Mouse (Mus musculus): ENCODE data around the gene Atp6v1a. TPM values are rescaled to one million over a fixed set of nuclear protein-coding genes. Genes with fewer than 3 reads are reported as not detected.
A peak's percentile ranks its signal among the peaks of the same experiment; 100 is the strongest.

The Atp6v1a gene
- polyA plus RNA-seq, 1 experiment from 2014 or later: 22.6 TPM

DNA sequence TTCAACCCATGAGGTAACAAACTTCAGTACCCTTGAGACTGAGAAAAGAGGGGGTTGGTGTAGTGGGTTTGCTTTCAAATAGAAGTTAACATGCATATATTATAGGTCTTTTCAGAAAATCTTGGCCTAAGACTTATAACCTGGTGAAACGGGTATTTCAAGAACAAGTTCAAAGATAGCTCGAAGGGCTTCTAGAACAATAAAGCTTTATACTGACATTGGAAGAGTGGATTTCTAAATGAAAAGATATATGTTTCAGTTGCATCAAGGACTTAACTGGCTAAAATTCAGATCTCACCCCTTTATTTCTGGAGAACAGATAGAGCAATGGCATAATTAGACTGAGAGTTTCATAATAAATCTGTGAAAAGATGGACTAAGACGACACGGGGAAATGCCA lies 29.5 kb upstream of the Atp6v1a start:
- Histone ChIP-seq H3K27me3 (ENCODE audit: insufficient read depth, low read length) (no peaks in the 10 kb centered on the region), H3K4me1 (ENCODE audit: insufficient read depth) (peaks cover 4% of the 10 kb centered on the region), H3K27ac (ENCODE audit: low read depth) (no peak overlapping the region), H3K4me2 (ENCODE audit: low read depth, low read length) (no peak overlapping the region), H3K36me3 (replicated peaks; ENCODE audit: insufficient read depth, low read length) (no peaks in the 10 kb centered on the region), H3K9ac (replicated peaks) (no peak overlapping the region), H3K9me3 (ENCODE audit: low read length) (no peaks in the 10 kb centered on the region), H3K4me3 (ENCODE audit: low read depth, low read length) (no peak overlapping the region)
- TF ChIP-seq EP300 (IDR thresholded peaks at IDR 0.05; ENCODE audit: low read depth) (no peak), CTCF (IDR thresholded peaks at IDR 0.05; ENCODE audit: low read depth) (no peak)
- WGBS (ENCODE audit: insufficient replicate concordance): 82% methylated on average over 4 of the region's 4 CpGs
- DNase-seq (no peak), ATAC-seq (no peak)

DNA sequence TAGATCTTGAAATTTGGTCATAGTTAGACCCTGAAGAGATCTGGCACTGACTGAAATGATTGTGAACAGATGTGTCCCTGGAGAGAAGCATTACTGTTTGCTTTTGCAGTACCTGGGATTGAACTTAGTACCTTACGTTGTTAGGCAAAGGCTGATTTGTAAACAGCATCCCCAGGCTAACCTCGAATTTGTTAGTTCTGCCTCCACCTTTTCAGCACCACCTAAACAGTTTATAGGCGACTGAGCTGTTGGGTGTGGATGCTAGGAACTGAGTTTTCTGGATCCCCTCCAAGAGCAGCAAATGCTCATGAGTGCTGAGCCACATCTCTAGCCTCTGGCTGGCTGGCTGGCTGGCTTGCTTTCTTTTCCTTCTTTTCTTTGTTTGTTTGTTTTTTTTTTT lies 25.7 kb upstream of the Atp6v1a start:
- H3K4me1 ChIP-seq (ENCODE audit: insufficient read depth): 0 out of 2 replicates have a peak, but pooled peaks cover 3% of the 10 kb centered on the region
- H3K27ac ChIP-seq (ENCODE audit: low read depth): peak overlapping the region; percentile 22; the same call in 1 of the 2 replicates
- ATAC-seq (peak; percentile 83), DNase-seq (no peak)
- no peaks in the 10 kb centered on the region for H3K27me3 ChIP-seq (ENCODE audit: insufficient read depth, low read length)
- H3K9ac ChIP-seq (replicated peaks): no peak overlapping the region
- TF ChIP-seq EP300 (IDR thresholded peaks at IDR 0.05; ENCODE audit: low read depth): no peak
- no peak for TF ChIP-seq CTCF (IDR thresholded peaks at IDR 0.05; ENCODE audit: low read depth)
- no peaks in the 10 kb centered on the region for H3K9me3 ChIP-seq (ENCODE audit: low read length)
- H3K36me3 ChIP-seq (replicated peaks; ENCODE audit: insufficient read depth, low read length): no peaks in the 10 kb centered on the region; the same call in 1 of the 2 replicates
- H3K4me2 ChIP-seq (ENCODE audit: low read depth, low read length): no peak overlapping the region
- WGBS (ENCODE audit: insufficient replicate concordance): 29% methylated on average over 3 of the region's 3 CpGs
- H3K4me3 ChIP-seq (ENCODE audit: low read depth, low read length): no peak overlapping the region

DNA sequence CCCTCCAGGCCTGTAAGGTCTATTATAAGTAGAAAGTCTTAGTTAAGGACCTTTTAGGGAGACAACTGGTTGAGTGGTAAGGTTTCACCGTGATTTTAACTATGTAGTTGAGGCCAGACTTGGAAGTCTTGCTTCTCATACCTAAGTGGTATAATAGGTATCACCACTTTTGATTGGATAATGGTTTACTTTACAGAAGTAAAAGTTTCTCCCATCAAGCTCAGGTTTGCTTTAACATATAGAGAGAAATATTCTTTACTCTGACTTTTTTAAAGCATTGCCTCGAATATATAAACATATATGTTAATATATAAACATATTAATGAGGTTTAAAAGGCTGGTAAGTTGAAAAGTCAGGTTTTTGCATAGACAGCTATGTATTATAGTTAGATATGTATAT lies 24.3 kb upstream of the Atp6v1a start:
- peaks cover 4% of the 10 kb centered on the region for H3K36me3 ChIP-seq (replicated peaks; ENCODE audit: insufficient read depth, low read length)
- H3K27ac ChIP-seq (ENCODE audit: low read depth): no peak overlapping the region
- TF ChIP-seq EP300 (IDR thresholded peaks at IDR 0.05; ENCODE audit: low read depth) (no peak), CTCF (IDR thresholded peaks at IDR 0.05; ENCODE audit: low read depth) (no peak)
- ATAC-seq (no peak), DNase-seq (no peak)
- no peaks in the 10 kb centered on the region for H3K9me3 ChIP-seq (ENCODE audit: low read length)
- no peak overlapping the region for H3K4me2 ChIP-seq (ENCODE audit: low read depth, low read length)
- no peak overlapping the region for H3K4me3 ChIP-seq (ENCODE audit: low read depth, low read length)
- H3K4me1 ChIP-seq (ENCODE audit: insufficient read depth): 0 out of 2 replicates have a peak, but pooled peaks cover 3% of the 10 kb centered on the region
- WGBS (ENCODE audit: insufficient replicate concordance): 86% methylated on average over 2 of the region's 2 CpGs
- H3K9ac ChIP-seq (replicated peaks): no peak overlapping the region
- no peaks in the 10 kb centered on the region for H3K27me3 ChIP-seq (ENCODE audit: insufficient read depth, low read length)

DNA sequence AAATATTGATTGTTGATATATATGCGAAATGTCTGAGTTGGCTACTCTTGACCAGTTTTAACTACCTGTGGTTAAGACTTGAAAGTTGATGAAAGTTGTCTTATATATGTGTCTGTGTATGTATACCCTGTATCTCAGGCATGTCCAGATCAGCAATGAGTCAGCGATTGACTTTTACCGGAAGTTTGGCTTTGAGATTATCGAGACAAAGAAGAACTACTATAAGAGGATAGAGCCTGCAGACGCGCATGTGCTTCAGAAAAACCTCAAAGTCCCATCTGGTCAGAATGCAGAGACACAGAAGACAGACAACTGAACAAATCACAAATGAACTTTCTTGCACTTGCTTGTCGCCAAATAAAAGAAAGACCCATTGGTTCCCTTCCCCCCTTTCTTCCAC lies 19.8 kb upstream of the Atp6v1a start:
- Histone ChIP-seq H3K27ac (ENCODE audit: low read depth) (no peak overlapping the region), H3K4me3 (ENCODE audit: low read depth, low read length) (no peak overlapping the region), H3K9me3 (ENCODE audit: low read length) (no peaks in the 10 kb centered on the region), H3K36me3 (replicated peaks; ENCODE audit: insufficient read depth, low read length) (peaks cover 7% of the 10 kb centered on the region), H3K9ac (replicated peaks) (no peak overlapping the region), H3K27me3 (ENCODE audit: insufficient read depth, low read length) (no peaks in the 10 kb centered on the region), H3K4me1 (ENCODE audit: insufficient read depth) (no peaks in the 10 kb centered on the region; the same call in 1 of the 2 replicates), H3K4me2 (ENCODE audit: low read depth, low read length) (no peak overlapping the region)
- TF ChIP-seq CTCF (IDR thresholded peaks at IDR 0.05; ENCODE audit: low read depth) (no peak), EP300 (IDR thresholded peaks at IDR 0.05; ENCODE audit: low read depth) (no peak)
- DNase-seq (no peak), ATAC-seq (no peak)
- 57% methylated on average over 7 of the region's 7 CpGs for WGBS (ENCODE audit: insufficient replicate concordance)

DNA sequence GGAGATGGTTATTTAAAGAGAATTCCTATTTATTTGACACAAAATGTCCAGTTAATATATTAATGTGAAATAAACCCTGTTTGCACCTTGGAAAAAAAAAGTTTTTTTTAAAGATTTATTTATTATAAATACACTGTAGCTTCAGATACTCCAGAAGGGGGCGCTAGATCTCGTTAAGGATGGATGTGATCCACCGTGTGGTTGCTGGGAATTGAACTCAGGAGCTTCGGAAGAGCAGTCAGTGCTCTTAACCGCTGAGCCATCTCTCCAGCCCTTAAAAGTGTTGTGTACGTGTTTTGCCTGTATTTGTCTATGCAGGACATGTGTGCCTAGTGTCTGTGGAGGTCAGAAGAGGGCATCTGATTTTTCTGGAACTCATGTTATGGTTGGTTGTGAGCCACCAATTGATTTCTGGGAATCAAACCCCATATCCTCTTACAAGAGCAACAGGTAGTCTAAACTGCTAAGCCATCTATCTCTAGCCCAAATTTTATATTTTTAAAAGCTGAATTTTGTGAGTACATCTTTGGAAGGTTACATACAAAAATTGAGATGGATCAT lies 15.1 kb upstream of the Atp6v1a start:
- no peak overlapping the region for H3K4me2 ChIP-seq (ENCODE audit: low read depth, low read length)
- H3K4me3 ChIP-seq (ENCODE audit: low read depth, low read length): no peak overlapping the region
- no peaks in the 10 kb centered on the region for H3K9me3 ChIP-seq (ENCODE audit: low read length)
- peak; percentile 16 for DNase-seq
- H3K9ac ChIP-seq (replicated peaks): no peak overlapping the region
- ATAC-seq: peak; percentile 88
- no peaks in the 10 kb centered on the region; the same call in 1 of the 2 replicates for H3K4me1 ChIP-seq (ENCODE audit: insufficient read depth)
- 50% methylated on average over 6 of the region's 6 CpGs for WGBS (ENCODE audit: insufficient replicate concordance)
- H3K36me3 ChIP-seq (replicated peaks; ENCODE audit: insufficient read depth, low read length): peaks cover 7% of the 10 kb centered on the region
- H3K27me3 ChIP-seq (ENCODE audit: insufficient read depth, low read length): no peaks in the 10 kb centered on the region
- TF ChIP-seq CTCF (IDR thresholded peaks at IDR 0.05; ENCODE audit: low read depth): peak; percentile 49
- no peak for TF ChIP-seq EP300 (IDR thresholded peaks at IDR 0.05; ENCODE audit: low read depth)
- H3K27ac ChIP-seq (ENCODE audit: low read depth): no peak overlapping the region

DNA sequence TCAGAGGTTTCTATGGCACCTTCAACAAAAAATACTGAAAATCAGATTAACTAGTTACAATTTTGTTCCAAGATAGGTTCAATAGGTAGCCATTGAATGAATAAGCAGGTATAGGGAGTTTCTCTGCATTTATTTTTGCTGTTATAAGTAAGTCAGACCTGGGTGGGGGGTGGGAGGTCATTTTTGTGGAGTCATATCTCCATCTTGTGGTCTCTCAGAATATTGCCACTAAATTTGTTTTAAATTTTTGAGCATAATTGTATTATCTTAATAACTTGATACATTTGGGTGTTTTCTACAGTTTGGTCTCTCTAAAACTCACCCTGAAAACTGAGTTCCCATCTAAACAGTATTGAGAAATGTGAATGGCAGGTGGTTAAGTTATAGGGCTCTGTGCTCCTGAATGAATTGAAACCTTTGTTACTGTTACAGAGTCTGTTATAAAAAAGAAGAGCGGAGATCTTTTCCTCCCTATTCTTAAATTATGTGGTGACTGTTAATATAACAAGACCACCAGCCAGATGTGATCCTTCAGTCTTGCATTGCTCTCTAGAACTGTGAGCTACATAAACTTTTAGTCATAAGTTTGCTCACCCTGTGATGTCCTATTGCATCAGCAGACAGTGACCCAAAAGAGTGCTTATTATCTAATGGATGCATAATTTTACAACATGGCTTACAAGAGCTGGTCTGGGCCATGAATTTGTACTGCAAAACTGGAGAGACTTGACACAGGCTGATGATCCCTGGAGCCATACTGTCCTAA lies 9.7 kb upstream of the Atp6v1a start:
- no peak for DNase-seq
- no peak overlapping the region for H3K4me2 ChIP-seq (ENCODE audit: low read depth, low read length)

More for the DNA sequence above, 9.7 kb upstream of the Atp6v1a start:
- Histone ChIP-seq H3K27ac (ENCODE audit: low read depth) (no peak overlapping the region), H3K9me3 (ENCODE audit: low read length) (no peaks in the 10 kb centered on the region), H3K27me3 (ENCODE audit: insufficient read depth, low read length) (no peaks in the 10 kb centered on the region), H3K9ac (replicated peaks) (no peak overlapping the region), H3K4me3 (ENCODE audit: low read depth, low read length) (no peak overlapping the region), H3K4me1 (ENCODE audit: insufficient read depth) (no peaks in the 10 kb centered on the region), H3K36me3 (replicated peaks; ENCODE audit: insufficient read depth, low read length) (no peaks in the 10 kb centered on the region)
- ATAC-seq: no peak
- 87% methylated on average over 1 of the region's 1 CpGs for WGBS (ENCODE audit: insufficient replicate concordance)
- TF ChIP-seq CTCF (IDR thresholded peaks at IDR 0.05; ENCODE audit: low read depth) (peak; percentile 47), EP300 (IDR thresholded peaks at IDR 0.05; ENCODE audit: low read depth) (no peak)
